8 mouse cellular contexts compared by ENCODE assay signal in the genomic region with DNA sequence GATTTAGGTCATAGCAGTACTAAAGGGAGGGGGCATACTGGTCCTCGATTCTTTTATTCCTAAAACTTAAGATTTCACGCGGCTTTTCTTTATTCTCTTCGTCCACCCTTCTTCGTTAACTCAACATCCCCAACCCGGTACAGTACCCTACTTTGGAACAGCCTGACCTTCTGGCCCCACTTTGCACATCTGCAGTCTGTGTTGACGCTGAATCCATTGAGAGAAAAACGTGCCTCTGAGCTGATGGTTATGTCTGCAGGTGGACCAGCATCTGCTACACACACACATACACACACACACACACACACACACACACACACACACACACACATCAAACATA. TPM values are rescaled to one million over a fixed set of nuclear protein-coding genes. Genes with fewer than 3 reads are reported as not detected.
DNase-seq lines count a peak whose midpoint lies in the region; ATAC-seq and TF ChIP-seq lines count a peak whose summit lies in the region.

No protein-coding gene starts in this region.

- ATAC-seq in heart, embryonic 14.5 days (ENCODE audit: insufficient number of reproducible peaks, insufficient read depth, low FRiP score, low read depth), result no peak
- no peak for ATAC-seq in forebrain, postnatal 0 days
- ATAC-seq in liver, embryonic 16.5 days (ENCODE audit: low read depth), result no peak
- ATAC-seq in frontal cortex, adult (ENCODE audit: low TSS enrichment), result no peak

- H3K9me3 ChIP-seq in heart, embryonic 14.5 days (ENCODE audit: control insufficient read depth, low read length), result no peaks in the 10 kb centered on the region
- H3K9me3 ChIP-seq in ES-E14 (ENCODE audit: control insufficient read depth, insufficient read depth, low read depth, low read length), result no peaks in the 10 kb centered on the region
- H3K9me3 ChIP-seq in forebrain, postnatal 0 days (ENCODE audit: low read length), result no peaks in the 10 kb centered on the region
- no peaks in the 10 kb centered on the region for H3K9me3 ChIP-seq in liver, embryonic 16.5 days (replicated peaks; ENCODE audit: control insufficient read depth, low read length)

- in situ Hi-C loops in ES-E14 (cut with MboI; ENCODE audit: low sequenced_read_pairs in 2 of 2, unreplicated experiment in 2 of 2), result no loop called here

- H3K27ac ChIP-seq in heart, embryonic 14.5 days (replicated peaks in 1 of 2; ENCODE audit: control insufficient read depth in 1 of 2, insufficient read depth in 1 of 2, low read depth in 2 of 2, low read length in 2 of 2), result peak overlapping the region; percentile 93 to 97
- no peak overlapping the region for H3K27ac ChIP-seq in ES-E14 (ENCODE audit: insufficient read depth, low read depth, low read length, poor library complexity, severe bottlenecking)
- H3K27ac ChIP-seq in forebrain, postnatal 0 days (ENCODE audit: low read depth, low read length), result peak overlapping the region; percentile 95
- H3K27ac ChIP-seq in liver, embryonic 16.5 days (ENCODE audit: low read length), result no peak overlapping the region

- no peak for DNase-seq in heart, postnatal 10 days
- DNase-seq in ES-E14 (ENCODE audit: low read depth, low spot score), result no peak
- DNase-seq in forebrain, postnatal 0 days, result no peak
- no peak for DNase-seq in spleen, postnatal 4 days (ENCODE audit: low spot score in 2 of 2)
- no peak for DNase-seq in cerebellum, adult 11 months

- TF ChIP-seq CTCF in forebrain, postnatal 0 days (IDR thresholded peaks at IDR 0.05; ENCODE audit: low read depth), result no peak

- peaks cover 0 to 3% of the 10 kb centered on the region in 2 experiments; a peak in 1 of 4 replicates for H3K4me1 ChIP-seq in heart, embryonic 14.5 days (ENCODE audit: control insufficient read depth in 2 of 2, insufficient read depth in 2 of 2, low read length in 2 of 2)
- no peaks in the 10 kb centered on the region; a peak in 1 of 4 replicates for H3K4me1 ChIP-seq in ES-E14 (ENCODE audit: control insufficient read depth in 2 of 2, insufficient read depth in 2 of 2, low read length in 2 of 2, poor library complexity in 1 of 2)
- no peaks in the 10 kb centered on the region for H3K4me1 ChIP-seq in forebrain, postnatal 0 days (ENCODE audit: insufficient read depth)
- H3K4me1 ChIP-seq in liver, embryonic 16.5 days (ENCODE audit: control insufficient read depth, low read depth, low read length), result peaks cover 2% of the 10 kb centered on the region

- under 1% methylated on average over 8 of the region's 8 CpGs for WGBS in heart, embryonic 14.5 days
- under 1% methylated on average over 8 of the region's 8 CpGs for WGBS in forebrain, postnatal 0 days
- 0% methylated on average over 8 of the region's 8 CpGs for WGBS in liver, embryonic 16.5 days (ENCODE audit: insufficient replicate concordance)

- peak overlapping the region; percentile 88 for H3K4me2 ChIP-seq in heart, embryonic 14.5 days (ENCODE audit: low read length)
- peak overlapping the region; percentile 63 for H3K4me2 ChIP-seq in forebrain, postnatal 0 days (ENCODE audit: low read depth)
- peak overlapping the region; percentile 92 for H3K4me2 ChIP-seq in liver, embryonic 16.5 days (ENCODE audit: low read depth, low read length)

- H3K27me3 ChIP-seq in heart, embryonic 14.5 days (ENCODE audit: control insufficient read depth, insufficient read depth, low read length), result no peaks in the 10 kb centered on the region
- no peaks in the 10 kb centered on the region for H3K27me3 ChIP-seq in forebrain, postnatal 0 days (ENCODE audit: insufficient read depth, low read length)
- H3K27me3 ChIP-seq in liver, embryonic 16.5 days (ENCODE audit: control insufficient read depth, insufficient read depth, low read depth, low read length), result peaks cover 40% of the 10 kb centered on the region

- H3K36me3 ChIP-seq in heart, embryonic 14.5 days (ENCODE audit: control insufficient read depth, insufficient read depth, low read length), result no peaks in the 10 kb centered on the region
- H3K36me3 ChIP-seq in ES-E14 (ENCODE audit: control insufficient read depth, insufficient read depth, low read length, poor library complexity, severe bottlenecking), result no peaks in the 10 kb centered on the region
- H3K36me3 ChIP-seq in forebrain, postnatal 0 days (ENCODE audit: insufficient read depth), result no peaks in the 10 kb centered on the region
- H3K36me3 ChIP-seq in liver, embryonic 16.5 days (ENCODE audit: control insufficient read depth, insufficient read depth), result no peaks in the 10 kb centered on the region

- H3K9ac ChIP-seq in heart, embryonic 14.5 days (ENCODE audit: low read length), result peak overlapping the region; percentile 94
- no peak overlapping the region for H3K9ac ChIP-seq in ES-E14 (ENCODE audit: insufficient read depth, low read depth, low read length, poor library complexity, severe bottlenecking)
- peak overlapping the region; percentile 91 for H3K9ac ChIP-seq in forebrain, postnatal 0 days
- no peak overlapping the region for H3K9ac ChIP-seq in liver, embryonic 16.5 days (ENCODE audit: low read depth, low read length)

- intact Hi-C loops in heart, postnatal 10 days (cut with DNase I), result loop anchor here (5.0 kb wide), 1 partner anchor 478 kb away; no protein-coding TSS in a partner anchor

- peak overlapping the region; percentile 81 to 99 for H3K4me3 ChIP-seq in heart, embryonic 14.5 days (ENCODE audit: control insufficient read depth in 1 of 2, insufficient read depth in 1 of 2, low read depth in 1 of 2, low read length in 2 of 2)
- peak overlapping the region; percentile 62 to 84 for H3K4me3 ChIP-seq in ES-E14 (ENCODE audit: insufficient read depth in 1 of 2, low read depth in 1 of 2, low read length in 2 of 2, poor library complexity in 1 of 2, severe bottlenecking in 1 of 2)
- peak overlapping the region; percentile 89 for H3K4me3 ChIP-seq in forebrain, postnatal 0 days (ENCODE audit: low read depth, low read length)
- H3K4me3 ChIP-seq in liver, embryonic 16.5 days (ENCODE audit: low read depth, low read length), result peak overlapping the region; percentile 65

TF ChIP-seq in ES-E14, 5 proteins besides CTCF, POLR2A, EP300 and RAD21:
- no peak for TF ChIP-seq CHD2 (IDR thresholded peaks at IDR 0.05; ENCODE audit: low read depth, low read length)
- TF ChIP-seq HCFC1 (IDR thresholded peaks at IDR 0.05; ENCODE audit: borderline replicate concordance, insufficient read depth, low read length), result no peak
- TF ChIP-seq MAFK (IDR thresholded peaks at IDR 0.05; ENCODE audit: insufficient read depth, low read depth, low read length), result no peak
- TF ChIP-seq ZNF384 (IDR thresholded peaks at IDR 0.05; ENCODE audit: low read depth, low read length), result no peak
- no peak for TF ChIP-seq ZC3H11A (IDR thresholded peaks at IDR 0.05; ENCODE audit: borderline replicate concordance, low read depth, low read length)

RNA-seq across cellular contexts. Expression of a gene that starts 1.5 kb away (rescaled TPM):
- polyA plus RNA-seq in heart, embryonic 14.5 days (2014; fragmentation: Nextera tagmentation; extraction: Ambion mirVana), result 33.5 and 36.6 TPM in 2 replicates
- 10 to 100 TPM in 1 of 2 experiments, 1 to 10 TPM in 1; 7.1 to 11.0 TPM for total RNA-seq in heart, postnatal 10 days (2021)
- total RNA-seq in ES-E14 (2012; rRNA removed), result 4.4 and 4.8 TPM in 2 replicates
- 70.7 and 73.1 TPM in 2 replicates for total RNA-seq in forebrain, postnatal 0 days (2014; rRNA removed)
- 44.0 and 57.3 TPM in 2 replicates for polyA plus RNA-seq in forebrain, postnatal 0 days (2015; fragmentation: Nextera tagmentation; extraction: Ambion mirVana)
- 1.4 and 1.7 TPM in 2 replicates for polyA plus RNA-seq in liver, embryonic 16.5 days (2015; fragmentation: Nextera tagmentation; extraction: Ambion mirVana)

Comparison
In these comparisons a context has a peak if more than half of its experiments do, and no peak if none do; other contexts are left out.
1. H3K27ac ChIP-seq: peak in heart, embryonic 14.5 days (2 of 2) and forebrain, postnatal 0 days (single experiment); none in ES-E14 (single experiment) and liver, embryonic 16.5 days (single experiment).
2. H3K9ac ChIP-seq: peak in heart, embryonic 14.5 days (single experiment) and forebrain, postnatal 0 days (single experiment); none in ES-E14 (single experiment) and liver, embryonic 16.5 days (single experiment).
3. Peak in every context shown above with its lines, with median percentiles within 50 percentile points of each other: H3K4me2 ChIP-seq and H3K4me3 ChIP-seq.